Mouse (Mus musculus) lung, embryonic 16.5 days (tissue): ENCODE results near the gene Clca2. TPM values are rescaled to one million over a fixed set of nuclear protein-coding genes. Genes with fewer than 3 reads are reported as not detected.

Experiments used
- ATAC-seq: fragments of 200-750 bp; cut with Nextera tagmentation; 2 replicates; pipeline ENCODE4 v1.8.0; 2017; ENCODE audit warnings: low read depth, mild to moderate bottlenecking, moderate library complexity
- H3K27ac ChIP-seq: fragments of 300-500 bp; sonication (generic); 2 replicates; pipeline ENCODE4 v1.5.1; 2014; ENCODE audit warnings: mild to moderate bottlenecking, control low read depth, low read length
- H3K27me3 ChIP-seq: fragments of 300-500 bp; sonication (generic); 2 replicates; pipeline ENCODE4 v1.6.1; 2014; ENCODE audit warnings: low read depth, low read length, mixed read lengths; ENCODE audit not compliant: control insufficient read depth, insufficient read depth
- H3K36me3 ChIP-seq: fragments of 300-500 bp; sonication (generic); 2 replicates; pipeline ENCODE4 v1.6.1; 2014; ENCODE audit warnings: low read length; ENCODE audit not compliant: control insufficient read depth, insufficient read depth
- H3K4me1 ChIP-seq: fragments of 300-500 bp; sonication (generic); replicated peaks from 2 replicates; pipeline ENCODE4 v1.6.1; 2014; ENCODE audit warnings: low read length, mixed read lengths; ENCODE audit not compliant: control insufficient read depth, insufficient read depth
- H3K4me2 ChIP-seq: fragments of 300-500 bp; sonication (generic); 2 replicates; pipeline ENCODE4 v1.6.1; 2014; ENCODE audit warnings: low read depth, low read length, control low read depth
- H3K4me3 ChIP-seq: fragments of 300-500 bp; sonication (generic); 2 replicates; pipeline ENCODE4 v1.5.1; 2014; ENCODE audit warnings: mild to moderate bottlenecking, low read length, control low read depth
- H3K9ac ChIP-seq: fragments of 300-500 bp; sonication (generic); 2 replicates; pipeline ENCODE4 v1.6.1; 2014; ENCODE audit warnings: low read length, control low read depth
- H3K9me3 ChIP-seq: fragments of 300-500 bp; sonication (generic); 2 replicates; pipeline ENCODE4 v1.6.1; 2016; ENCODE audit warnings: low read length; ENCODE audit not compliant: control insufficient read depth
- WGBS: fragments of 180-500 bp; shearing (Covaris S2); extraction: QIAGEN DNeasy Blood & Tissue Kit; methylation state at CpG from one replicate; pipeline ENCODE4 v1.1.7; 2014; 5-methylcytosine and 5-hydroxymethylcytosine counted together
- polyA plus RNA-seq: library from polyadenylated mRNA; unstranded; fragments of >200 nt; fragmentation: Nextera tagmentation; extraction: Ambion mirVana; gene quantifications from 2 replicates; pipeline ENCODE4 v1.2.1, GENCODE M21; 2015

Gene Clca2
- polyA plus RNA-seq, 1 experiment from 2014 or later: 0.33 TPM

- Histone ChIP-seq H3K27me3 (no peaks in the 10 kb centered on the region), H3K36me3 (0 out of 2 replicates have a peak, but pooled peaks cover 2% of the 10 kb centered on the region), H3K4me3 (no peak overlapping the region), H3K4me2 (no peak overlapping the region), H3K4me1 (no peaks in the 10 kb centered on the region), H3K9ac (no peak overlapping the region), H3K9me3 (no peaks in the 10 kb centered on the region), H3K27ac (no peak overlapping the region)
- no peak for ATAC-seq
- WGBS: 90% methylated on average over 2 of the region's 2 CpGs
Measured at GRCm38 (mm10) chr3:145126618-145127017, 27.4 kb upstream of the Clca2 start.

DNA sequence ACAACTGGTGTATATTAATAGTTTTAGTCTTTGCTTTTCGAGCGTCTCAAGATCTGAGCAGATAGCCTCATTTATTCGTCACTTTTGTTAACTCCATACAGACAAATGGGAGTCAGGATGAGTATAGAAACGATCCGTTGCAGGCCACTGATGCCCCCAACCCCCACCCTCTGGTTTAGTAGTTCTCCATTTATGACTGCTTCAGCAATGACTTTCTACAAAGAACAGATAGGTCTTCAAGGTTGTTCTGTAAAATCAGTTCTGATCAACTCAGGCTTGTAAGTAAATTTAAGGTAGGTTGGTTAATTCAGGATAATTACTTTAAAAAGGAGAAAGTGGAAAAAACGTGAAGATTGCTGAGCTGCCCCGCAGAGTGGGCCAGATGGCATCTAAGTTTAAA is 20.2 kb upstream of the Clca2 start:
- Histone ChIP-seq H3K9ac (peak overlapping the region; percentile 91), H3K4me2 (peak overlapping the region; percentile 86), H3K36me3 (no peaks in the 10 kb centered on the region), H3K9me3 (no peaks in the 10 kb centered on the region), H3K4me1 (peaks cover 8% of the 10 kb centered on the region; the same call in 1 of the 2 replicates), H3K27ac (no peak overlapping the region), H3K27me3 (no peaks in the 10 kb centered on the region), H3K4me3 (peak overlapping the region; percentile 86)
- WGBS: 61% methylated on average over 7 of the region's 7 CpGs
- ATAC-seq: no peak

- Histone ChIP-seq H3K4me3 (peak overlapping the region; percentile 86), H3K9ac (peak overlapping the region; percentile 91), H3K9me3 (no peaks in the 10 kb centered on the region), H3K4me2 (peak overlapping the region; percentile 86), H3K36me3 (no peaks in the 10 kb centered on the region), H3K4me1 (peaks cover 8% of the 10 kb centered on the region; the same call in 1 of the 2 replicates), H3K27ac (peak overlapping the region; percentile 99), H3K27me3 (no peaks in the 10 kb centered on the region)
- 1% methylated on average over 14 of the region's 14 CpGs for WGBS
- peak; percentile 11 for ATAC-seq
Measured at GRCm38 (mm10) chr3:145119002-145119358, 19.7 kb upstream of the Clca2 start.

DNA sequence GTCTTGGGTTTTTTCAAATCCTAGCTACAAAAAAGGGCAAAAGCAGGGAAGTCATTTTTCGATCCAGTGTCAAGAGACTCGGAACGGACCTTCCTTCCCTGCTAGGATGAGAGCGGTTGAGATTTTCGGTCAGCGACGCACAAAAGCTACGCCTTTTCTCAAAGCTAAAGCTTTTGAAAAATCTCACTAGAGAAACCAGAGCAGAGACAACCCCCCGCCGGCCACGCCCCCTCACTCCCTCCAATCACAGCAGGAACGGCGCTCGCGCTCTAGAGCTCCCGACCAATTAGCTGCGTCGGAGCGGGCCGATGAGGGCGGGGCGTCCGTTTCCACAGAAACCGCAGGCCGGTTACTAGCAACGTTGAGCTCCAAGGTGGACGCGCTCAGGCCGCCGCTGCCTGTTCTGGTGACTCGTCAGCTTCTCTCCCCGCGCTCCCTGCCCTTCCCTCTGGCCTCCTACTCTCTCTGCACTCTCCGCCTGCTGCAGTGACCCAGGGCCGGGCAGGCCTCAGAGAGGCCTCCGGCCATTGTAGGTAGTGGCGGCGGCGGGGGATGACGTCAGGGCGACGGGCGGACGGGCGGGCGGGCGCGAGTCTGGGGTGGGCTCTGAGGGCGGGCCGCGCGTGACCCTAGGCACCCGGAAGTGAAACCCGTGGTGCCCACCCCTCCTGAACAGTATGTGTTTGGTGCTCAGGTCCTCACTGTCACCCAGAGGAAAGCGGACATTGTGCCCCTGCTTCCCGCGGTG is 19.2 kb upstream of the Clca2 start, which contains the start of gene Odf2l:
Odf2l (plus strand) TSS at position 335 of the 748 bp plus-strand sequence.
- Histone ChIP-seq H3K4me3 (peak within 1 kb of the TSS; percentile 86), H3K27me3 (no peaks in the 10 kb centered on the region), H3K27ac (peak within 1 kb of the TSS; percentile 99), H3K9me3 (no peaks in the 10 kb centered on the region), H3K4me1 (peaks cover 8% of the 10 kb centered on the region; the same call in 1 of the 2 replicates), H3K9ac (peak within 1 kb of the TSS; percentile 91), H3K4me2 (peak within 1 kb of the TSS; percentile 86), H3K36me3 (no peaks in the 10 kb centered on the region)
- peak; percentile 99 for ATAC-seq
- WGBS: 0% methylated on average over 44 of the region's 57 CpGs

- H3K9me3 ChIP-seq: no peaks in the 10 kb centered on the region
- peak overlapping the region; percentile 91 for H3K9ac ChIP-seq
- peak overlapping the region; percentile 79 for H3K4me2 ChIP-seq
- H3K4me1 ChIP-seq: peaks cover 8% of the 10 kb centered on the region; the same call in 1 of the 2 replicates
- no peaks in the 10 kb centered on the region for H3K36me3 ChIP-seq
- 77% methylated on average over 10 of the region's 10 CpGs for WGBS
- no peak for ATAC-seq
- H3K27me3 ChIP-seq: no peaks in the 10 kb centered on the region
- H3K4me3 ChIP-seq: peak overlapping the region; percentile 86
- peak overlapping the region; percentile 99 for H3K27ac ChIP-seq
Measured at GRCm38 (mm10) chr3:145117637-145118036, 18.4 kb upstream of the Clca2 start.

DNA sequence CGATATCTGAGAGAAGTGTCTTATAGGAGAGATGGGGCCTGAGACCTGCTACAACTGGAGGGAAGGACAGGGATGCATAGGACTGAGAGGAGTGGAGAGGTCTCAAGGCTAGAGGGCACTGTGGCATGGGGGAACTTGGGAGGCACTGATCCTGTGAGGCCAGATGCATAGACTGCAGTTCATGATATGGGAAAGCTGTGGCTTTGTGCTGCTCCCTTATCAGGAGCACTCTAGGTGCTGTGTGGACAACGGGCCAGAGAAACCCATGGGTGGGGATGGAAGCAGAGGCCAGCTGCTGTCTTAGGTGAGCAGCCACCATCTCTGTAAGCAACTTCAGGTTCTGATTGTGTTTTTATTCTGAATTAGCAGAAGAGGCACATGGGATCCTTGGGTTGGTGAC is 15.9 kb upstream of the Clca2 start:
- H3K4me3 ChIP-seq: no peak overlapping the region
- H3K4me1 ChIP-seq: peaks cover 8% of the 10 kb centered on the region; the same call in 1 of the 2 replicates
- WGBS: 97% methylated on average over 2 of the region's 2 CpGs
- ATAC-seq: no peak
- H3K36me3 ChIP-seq: no peaks in the 10 kb centered on the region
- H3K4me2 ChIP-seq: no peak overlapping the region
- H3K9me3 ChIP-seq: no peaks in the 10 kb centered on the region
- H3K9ac ChIP-seq: no peak overlapping the region
- H3K27ac ChIP-seq: no peak overlapping the region
- no peaks in the 10 kb centered on the region for H3K27me3 ChIP-seq

DNA sequence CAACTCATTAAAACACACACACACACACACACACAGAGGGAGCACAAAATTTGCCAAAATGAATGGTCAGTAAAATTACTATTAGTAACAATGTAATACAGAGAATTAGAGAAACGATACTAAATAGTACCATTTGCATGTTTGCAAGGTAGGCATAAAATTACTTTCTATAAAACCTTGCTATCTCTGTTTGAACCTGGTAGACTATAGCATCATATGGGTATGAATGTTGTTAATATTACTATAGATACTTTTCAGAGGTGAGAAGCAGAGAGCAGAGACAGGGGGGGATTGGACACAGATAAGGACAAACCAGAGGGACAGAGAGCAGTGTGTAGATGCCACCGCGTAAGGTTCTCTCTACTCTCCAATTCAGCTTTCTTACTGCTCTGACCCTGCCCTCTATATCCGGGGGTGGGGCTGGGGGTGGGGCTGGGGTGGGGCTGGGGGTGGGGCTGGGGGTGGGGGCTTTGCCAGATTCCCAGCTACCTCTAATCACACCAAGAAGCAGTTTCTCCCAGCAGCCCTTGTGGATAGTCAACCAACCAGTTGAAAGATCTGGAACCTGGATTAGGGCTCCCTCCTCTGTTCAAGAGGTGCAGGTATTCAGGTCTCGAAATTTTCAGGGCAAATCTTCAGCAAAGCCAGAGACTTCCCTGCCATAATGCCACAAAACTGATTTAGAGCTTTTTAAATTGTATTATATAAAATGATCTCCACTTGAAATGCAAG is 6.7 kb upstream of the Clca2 start:
- H3K4me1 ChIP-seq: no peaks in the 10 kb centered on the region

GRCm38 (mm10) chr3:145105076-145105772 is 6.0 kb upstream of the Clca2 start:
- no peak overlapping the region for H3K4me2 ChIP-seq
- H3K9me3 ChIP-seq: no peaks in the 10 kb centered on the region
- ATAC-seq: no peak
- H3K4me1 ChIP-seq: no peaks in the 10 kb centered on the region
- no peak overlapping the region for H3K9ac ChIP-seq
- H3K36me3 ChIP-seq: no peaks in the 10 kb centered on the region
- no peaks in the 10 kb centered on the region for H3K27me3 ChIP-seq
- 45% methylated on average over 5 of the region's 5 CpGs for WGBS
- no peak overlapping the region for H3K27ac ChIP-seq
- H3K4me3 ChIP-seq: no peak overlapping the region

More for the DNA sequence above, 6.7 kb upstream of the Clca2 start:
- Histone ChIP-seq H3K27ac (no peak overlapping the region), H3K27me3 (no peaks in the 10 kb centered on the region), H3K4me3 (no peak overlapping the region), H3K4me2 (no peak overlapping the region), H3K9ac (no peak overlapping the region), H3K36me3 (no peaks in the 10 kb centered on the region), H3K9me3 (no peaks in the 10 kb centered on the region)
- whole genome bisulfite sequencing: 73% methylated on average over 5 of the region's 5 CpGs
- ATAC-seq: no peak

- Histone ChIP-seq H3K4me1 (no peaks in the 10 kb centered on the region; the same call in 1 of the 2 replicates), H3K4me3 (no peak overlapping the region), H3K4me2 (no peak overlapping the region), H3K9ac (no peak overlapping the region), H3K27me3 (no peaks in the 10 kb centered on the region), H3K9me3 (no peaks in the 10 kb centered on the region), H3K27ac (no peak overlapping the region), H3K36me3 (no peaks in the 10 kb centered on the region)
- WGBS: 30% methylated on average over 5 of the region's 5 CpGs
- no peak for ATAC-seq
Measured at GRCm38 (mm10) chr3:145103770-145104169, 4.5 kb upstream of the Clca2 start.
